Mouse (Mus musculus) thymus, postnatal 14 days (tissue): ENCODE data around the gene Zkscan16.

Experiments
- DNase-seq: peaks from one replicate; pipeline ENCODE4 v3.0.0; 2021

Zkscan16 gene

GRCm38 (mm10) chr4:58943420-58944205 lies at the start of gene Zkscan16:
Zkscan16 (plus strand) TSS chr4:58943628.
- DNase-seq: peak; percentile 68

- no peak for DNase-seq
These were observed 49.0 kb upstream of the Zkscan16 start for GRCm38 (mm10) chr4:58894399-58894798.

DNA sequence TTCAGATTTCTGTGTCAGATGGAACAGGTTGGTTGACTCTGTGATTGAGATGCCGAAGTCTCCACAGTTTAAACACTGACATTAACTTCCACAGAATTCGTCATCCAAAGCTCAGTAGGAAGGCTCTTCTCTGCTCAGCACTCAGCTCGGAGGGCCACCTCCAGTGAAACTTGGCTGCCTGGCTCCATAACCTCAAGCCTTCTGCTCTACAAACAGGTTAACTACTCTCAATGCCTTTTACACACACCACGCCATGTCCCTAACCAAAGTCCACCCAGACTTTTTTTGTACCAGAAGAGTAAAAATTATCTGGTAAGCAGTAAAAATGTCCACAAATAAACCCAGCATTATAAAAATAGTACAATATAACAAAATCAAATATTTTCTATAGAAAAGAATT lies 46.0 kb upstream of the Zkscan16 start:
- DNase-seq: no peak

DNA sequence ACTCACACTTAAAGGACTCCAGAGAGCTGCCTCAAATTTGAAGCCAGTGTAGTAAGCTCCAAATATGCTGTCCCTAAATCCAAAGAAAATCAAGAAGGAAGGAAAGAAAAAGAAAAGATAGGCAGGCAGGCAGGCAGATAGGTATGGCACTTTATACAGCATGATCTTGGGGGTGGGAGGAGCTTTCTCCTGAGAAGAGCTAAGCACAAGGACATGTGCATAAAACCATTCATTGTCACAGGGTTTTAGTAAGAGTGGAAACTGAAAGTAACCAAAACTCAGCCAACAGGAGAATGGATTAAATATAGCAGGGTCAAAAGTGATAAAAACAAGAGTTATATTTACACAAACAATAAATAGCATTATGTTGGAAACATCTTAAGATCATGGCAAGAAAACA lies 45.1 kb upstream of the Zkscan16 start:
- DNase-seq: no peak

DNA sequence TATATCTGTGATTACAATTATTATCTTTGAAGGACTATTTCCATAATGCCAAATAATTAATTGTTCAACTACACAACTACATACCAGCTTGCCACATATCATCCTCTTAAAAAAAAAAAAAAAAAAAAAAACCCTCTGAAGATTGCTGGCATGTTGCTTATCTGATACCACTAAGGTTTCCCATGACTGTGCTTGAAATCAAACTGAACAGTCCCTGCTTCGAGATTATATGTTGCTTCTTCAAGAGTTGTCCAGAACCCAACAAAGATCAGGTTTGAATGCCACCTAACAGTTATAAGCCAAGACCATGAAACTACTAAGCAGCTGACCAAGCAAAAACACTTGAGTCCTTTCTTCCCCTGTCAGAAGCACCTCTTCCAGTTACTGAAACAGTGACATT lies 36.0 kb upstream of the Zkscan16 start:
- DNase-seq: no peak

- no peak for DNase-seq
These were observed 33.0 kb upstream of the Zkscan16 start for GRCm38 (mm10) chr4:58910175-58911068.

- DNase-seq: peak; percentile 74
These were observed 32.2 kb upstream of the Zkscan16 start for GRCm38 (mm10) chr4:58911069-58911830.

GRCm38 (mm10) chr4:58911831-58912628 lies 31.4 kb upstream of the Zkscan16 start:
- peak; percentile 72 for DNase-seq

DNA sequence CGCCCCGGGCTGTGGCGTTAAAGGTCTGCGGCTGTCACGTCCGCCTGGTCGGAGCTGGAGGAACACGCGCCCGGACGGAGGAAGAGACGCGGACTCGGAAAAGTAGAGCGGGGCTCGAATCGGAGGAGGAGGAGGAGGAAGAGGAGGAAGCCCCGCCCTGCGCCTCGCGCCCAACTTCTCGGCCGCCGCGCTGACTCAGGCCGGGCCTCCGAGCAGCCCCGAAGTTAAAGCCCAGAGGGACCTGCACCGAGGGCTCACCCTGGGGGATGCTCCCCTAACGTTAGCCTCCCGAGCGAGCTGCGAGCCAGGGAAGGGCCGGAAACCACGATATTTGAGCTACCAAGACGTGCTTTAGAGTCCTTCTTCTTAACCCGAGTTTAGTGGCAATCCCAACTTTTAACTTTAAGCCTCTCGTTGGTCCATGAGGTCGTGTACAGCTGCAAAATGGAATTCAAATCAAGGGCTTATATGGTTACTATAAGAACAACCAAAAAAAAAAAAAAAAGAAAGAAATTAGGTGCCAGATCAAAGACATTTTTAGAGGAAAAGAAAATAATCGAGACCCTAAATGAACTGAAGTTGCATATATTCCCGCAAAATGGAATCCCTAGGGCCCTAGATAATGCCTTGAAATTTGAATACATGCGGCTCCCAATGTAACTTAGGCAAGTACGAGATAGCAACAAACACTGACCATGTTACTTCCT lies 30.6 kb upstream of the Zkscan16 start, which contains the start of gene Ecpas:
Ecpas (minus strand) TSS at position 121 of the 707 bp plus-strand sequence.
- peak; percentile 84 for DNase-seq

GRCm38 (mm10) chr4:58913336-58914026 lies 29.9 kb upstream of the Zkscan16 start:
- no peak for DNase-seq

GRCm38 (mm10) chr4:58915081-58915826 lies 28.2 kb upstream of the Zkscan16 start:
- no peak for DNase-seq

- DNase-seq: no peak
These were observed 19.5 kb upstream of the Zkscan16 start for GRCm38 (mm10) chr4:58923933-58924332.

DNA sequence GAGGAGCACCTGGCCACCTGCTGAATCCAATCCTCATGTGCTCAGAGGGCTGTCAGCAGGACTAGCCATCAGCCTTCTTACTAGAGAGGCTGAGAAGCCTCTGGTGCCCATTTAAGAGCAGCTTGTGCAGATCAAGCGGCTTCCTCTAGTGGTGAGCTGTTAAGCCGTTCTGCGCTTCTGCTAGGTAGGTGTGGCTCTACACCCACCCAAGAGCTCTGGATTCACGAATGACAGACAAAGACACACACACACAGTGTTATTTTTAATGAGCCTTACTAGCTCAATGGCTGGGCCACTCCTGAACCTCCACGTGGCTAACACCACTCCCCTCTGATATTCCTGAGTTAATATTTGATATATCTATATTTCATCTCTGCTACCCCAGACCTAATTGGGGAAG lies 17.8 kb upstream of the Zkscan16 start:
- DNase-seq: no peak

DNA sequence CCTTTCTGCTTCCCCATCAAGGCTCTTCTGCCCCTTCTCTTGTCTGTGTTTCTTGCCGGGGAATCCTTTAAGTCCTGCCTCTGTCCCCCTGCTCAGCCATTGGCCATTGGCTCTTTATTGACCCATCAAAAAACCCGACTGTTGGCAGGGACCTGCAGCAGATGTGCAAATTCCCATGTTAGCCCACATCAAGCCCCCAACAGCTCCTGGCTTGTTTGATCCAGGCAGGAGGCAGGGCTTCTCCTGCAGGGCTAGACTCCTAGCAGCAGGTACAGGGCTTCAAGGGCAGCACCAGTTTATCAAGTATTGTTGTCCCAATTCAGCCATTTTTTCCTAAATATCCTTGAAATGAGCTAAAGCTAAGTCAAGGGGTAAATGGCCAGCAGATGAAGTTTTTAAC lies 17.3 kb upstream of the Zkscan16 start:
- DNase-seq: no peak

DNA sequence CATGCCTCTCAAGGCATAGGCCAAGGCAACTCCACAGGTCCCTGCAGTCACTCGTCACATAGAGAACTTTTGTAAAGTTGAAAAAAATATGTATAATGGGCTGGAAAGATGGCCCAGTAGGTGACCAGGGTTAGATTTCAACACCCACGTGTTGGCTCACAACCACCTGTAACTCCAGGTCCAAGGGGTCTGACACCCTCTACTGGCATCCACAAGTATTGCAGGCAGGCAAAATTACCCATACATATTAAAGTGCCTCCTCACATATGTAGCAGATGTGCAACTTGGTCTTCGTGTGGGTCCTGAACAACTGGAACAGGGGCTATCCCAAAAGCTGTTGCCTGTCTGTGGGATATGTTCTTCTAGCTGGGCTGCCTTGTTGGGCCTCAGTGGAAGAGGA lies 15.8 kb upstream of the Zkscan16 start:
- DNase-seq: no peak

- DNase-seq: no peak
These were observed 10.9 kb upstream of the Zkscan16 start for GRCm38 (mm10) chr4:58932541-58932940.

- DNase-seq: no peak
These were observed 9.1 kb upstream of the Zkscan16 start for GRCm38 (mm10) chr4:58934308-58934707.

- DNase-seq: peak; percentile 48
These were observed 8.5 kb upstream of the Zkscan16 start for GRCm38 (mm10) chr4:58934746-58935476.

DNA sequence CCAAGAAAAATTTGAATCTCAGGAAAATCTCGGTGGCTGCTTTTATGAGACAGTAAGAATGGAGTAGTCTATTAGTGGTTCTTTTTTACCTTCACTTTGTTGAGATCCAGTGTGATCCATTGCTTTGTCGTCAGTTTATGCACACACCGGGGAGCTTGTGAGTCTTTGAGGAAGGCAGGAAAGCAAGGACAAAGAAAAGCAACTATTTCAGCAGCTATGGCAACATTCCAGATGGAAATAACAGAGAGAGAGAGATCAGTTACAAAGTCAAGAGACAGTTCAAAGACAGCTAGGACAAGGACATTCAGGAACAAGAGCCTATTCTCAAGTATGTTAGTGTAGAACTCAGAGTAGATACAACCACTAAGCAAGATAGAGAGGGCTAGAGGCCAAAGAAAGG lies 7.6 kb upstream of the Zkscan16 start:
- no peak for DNase-seq
